Mouse (Mus musculus) CH12.LX (cell line): Measurements from ENCODE around the gene Gm15319.
"Not testable (repeated sequence)": the region's sequence is repeated elsewhere in the genome, so short reads cannot be mapped to it uniquely, and the experiment has no call there.

ENCODE experiments used
- CTCF ChIP-seq, 2 experiments: IDR thresholded peaks in 1 of 2; conservative IDR thresholded peaks in 1 of 2; 2 replicates each; pipeline ENCODE4 v1.5.1; 2011 to 2012; ENCODE audit warnings: low read depth in 2 of 2, low read length in 2 of 2, improper control_type of control experiment in 1 of 2, inconsistent platforms in 1 of 2, mild to moderate bottlenecking in 1 of 2, moderate library complexity in 1 of 2
- HCFC1 ChIP-seq: IDR thresholded peaks from 2 replicates; pipeline ENCODE4 v1.6.1; 2012; ENCODE audit warnings: low read depth, mild to moderate bottlenecking, inconsistent platforms, low read length, improper control_type of control experiment
- POLR2A ChIP-seq: IDR thresholded peaks from 2 replicates; pipeline ENCODE4 v1.6.1; 2011; ENCODE audit warnings: low read depth, mild to moderate bottlenecking, improper control_type of control experiment, low read length
- POLR2AphosphoS2 ChIP-seq: IDR thresholded peaks from 2 replicates; pipeline ENCODE4 v1.6.1; 2011; ENCODE audit warnings: low read depth, low read length, improper control_type of control experiment
- RCOR1 ChIP-seq: conservative IDR thresholded peaks from 2 replicates; pipeline ENCODE4 v1.6.1; 2012; ENCODE audit warnings: low read depth, mild to moderate bottlenecking, inconsistent platforms, low read length, improper control_type of control experiment

DNA sequence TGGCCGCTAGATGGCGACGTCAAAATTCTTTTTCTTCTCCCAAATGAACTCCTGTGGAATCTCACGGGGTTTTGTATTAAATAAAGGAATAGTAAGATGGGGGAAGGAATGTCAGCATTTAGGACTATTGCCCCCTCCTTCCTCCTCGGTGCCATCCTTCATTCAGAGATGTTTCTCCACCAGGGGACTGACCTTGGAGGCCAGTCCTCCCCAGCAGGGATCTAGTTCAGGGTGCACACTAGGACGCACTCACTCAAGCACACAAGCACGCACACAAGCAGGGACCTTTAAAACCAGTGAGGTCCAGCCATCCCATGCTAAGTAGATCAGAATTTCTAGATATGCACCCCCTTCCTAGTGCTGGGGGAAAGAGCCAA is 26.3 kb upstream of the Gm15319 start:
- TF ChIP-seq POLR2AphosphoS2; HCFC1; CTCF (conservative IDR thresholded peaks at IDR 0.05 in 1 of 2, IDR thresholded peaks at IDR 0.05 in 1 of 2; ENCODE audit: low read depth in 2 of 2, low read length in 2 of 2); RCOR1; POLR2A: not testable (repeated sequence)
